Mouse (Mus musculus) heart, adult 2 months (tissue): ENCODE measurements at regions not wholly inside any gene's neighbourhood (a gene's known extent, or its start where the extent isn't known, plus 50 kb on each side); places are given as distances from the start of the nearest gene placed in this dataset.

Source experiments
- DNase-seq, 2 experiments: peaks; one replicate each; pipeline ENCODE4 v3.0.0; 2021
- H3K27ac ChIP-seq: fragments of 200-600 bp; 2 replicates; pipeline ENCODE4 v1.8.1; 2022
- H3K27me3 ChIP-seq: fragments of 200-500 bp; 2 replicates; pipeline ENCODE4 v1.6.1; 2012; ENCODE audit warnings: mild to moderate bottlenecking, low read length, inconsistent platforms, mixed read lengths; ENCODE audit not compliant: control insufficient read depth, insufficient read depth
- H3K36me3 ChIP-seq: fragments of 200-500 bp; 2 replicates; pipeline ENCODE4 v1.6.1; 2012; ENCODE audit warnings: low read length, inconsistent platforms; ENCODE audit not compliant: control insufficient read depth, insufficient read depth
- H3K4me1 ChIP-seq: fragments of 200-500 bp; 2 replicates; pipeline ENCODE4 v1.6.1; 2011; ENCODE audit warnings: low read length; ENCODE audit not compliant: control insufficient read depth, insufficient read depth
- H3K4me3 ChIP-seq: fragments of 200-600 bp; 2 replicates; pipeline ENCODE4 v1.8.1; 2022
- H3K79me2 ChIP-seq: fragments of 200-500 bp; replicated peaks from 2 replicates; pipeline ENCODE4 v1.6.1; 2012; ENCODE audit warnings: mild to moderate bottlenecking, inconsistent platforms, low read length, moderate library complexity, mixed read lengths; ENCODE audit not compliant: control insufficient read depth, insufficient read depth
- H3K9ac ChIP-seq: fragments of 200-500 bp; 2 replicates; pipeline ENCODE4 v1.6.1; 2012; ENCODE audit warnings: low read depth, mild to moderate bottlenecking, control low read depth, inconsistent platforms, low read length, mixed read lengths
- CTCF ChIP-seq: fragments of 200-600 bp; IDR thresholded peaks from 2 replicates; pipeline ENCODE4 v1.8.1; 2022; ENCODE audit warnings: antibody characterized with exemption, mild to moderate bottlenecking, moderate library complexity
- EP300 ChIP-seq: fragments of 200-500 bp; IDR thresholded peaks from 2 replicates; pipeline ENCODE4 v1.6.1; 2011; ENCODE audit warnings: low read depth, low read length, control low read depth; ENCODE audit not compliant: insufficient read depth
- POLR2A ChIP-seq: fragments of 200-500 bp; IDR thresholded peaks from 2 replicates; pipeline ENCODE4 v1.6.1; 2011; ENCODE audit warnings: mild to moderate bottlenecking, low read depth, low read length, control low read depth; ENCODE audit not compliant: insufficient read depth
- WGBS: fragments of 180-500 bp; shearing (Covaris S2); methylation state at CpG from one replicate; pipeline ENCODE4 v1.1.7; 2018; 5-methylcytosine and 5-hydroxymethylcytosine counted together
- intact Hi-C: fragments of 180-260 bp; cut with DNase I; formaldehyde crosslinking; loops from one replicate; pipeline ENCODE4 v1.15.1; 2025

DNA sequence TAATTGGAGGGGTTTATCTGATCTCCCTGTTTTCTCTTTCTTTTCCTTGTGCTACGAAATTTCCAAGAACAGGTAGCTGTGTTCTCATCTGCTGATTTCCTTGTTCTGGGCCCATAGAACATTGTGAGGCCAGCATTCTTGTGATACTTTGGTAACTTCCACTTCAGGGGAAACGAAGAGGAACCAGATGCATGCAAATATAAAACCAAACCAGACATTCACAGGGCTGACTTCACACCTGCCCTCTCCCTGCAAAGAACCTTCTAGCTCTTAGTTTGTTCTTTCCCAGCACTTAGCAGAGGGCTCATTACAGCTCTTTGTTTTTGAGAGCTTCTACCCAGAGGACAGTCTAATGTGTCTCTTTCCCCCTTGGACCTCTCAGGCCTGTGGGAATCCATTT is 94.3 kb downstream of the Klf5 start:
- Histone ChIP-seq H3K27me3 (no peaks in the 10 kb centered on the region), H3K79me2 (no peaks in the 10 kb centered on the region), H3K27ac (no peak overlapping the region), H3K9ac (no peak overlapping the region), H3K36me3 (no peaks in the 10 kb centered on the region), H3K4me1 (no peaks in the 10 kb centered on the region), H3K4me3 (no peak overlapping the region)
- DNase-seq: no peak
- intact Hi-C loops: no loop called here
- TF ChIP-seq EP300 (no peak), POLR2A (no peak), CTCF (no peak)
- 73% methylated on average over 2 of the region's 2 CpGs for WGBS

DNA sequence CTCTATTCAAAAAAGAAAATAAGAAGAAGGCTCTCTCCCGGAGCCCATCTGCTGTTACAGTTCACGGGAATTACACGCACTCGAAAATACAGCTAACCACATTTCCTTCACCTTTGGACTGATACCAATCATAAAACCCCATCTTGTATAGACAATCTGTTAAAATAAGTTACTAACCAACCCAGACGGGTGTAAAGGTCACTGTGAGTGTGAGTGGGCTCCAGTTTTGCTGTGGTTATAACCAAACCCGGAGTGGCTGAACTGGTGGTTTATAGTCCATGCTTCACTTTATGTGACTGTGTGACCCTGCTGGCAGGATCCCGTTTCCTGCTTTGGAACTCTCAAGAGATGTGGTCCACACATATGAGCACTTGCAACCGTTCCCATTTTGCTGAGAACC is 95.1 kb downstream of the Klf5 start:
- no peaks in the 10 kb centered on the region for H3K27me3 ChIP-seq
- H3K9ac ChIP-seq: no peak overlapping the region
- H3K4me1 ChIP-seq: no peaks in the 10 kb centered on the region
- no peak overlapping the region for H3K27ac ChIP-seq
- TF ChIP-seq POLR2A (no peak), CTCF (no peak), EP300 (no peak)
- H3K4me3 ChIP-seq: no peak overlapping the region
- no peaks in the 10 kb centered on the region for H3K36me3 ChIP-seq
- intact Hi-C loops: no loop called here
- DNase-seq: no peak
- H3K79me2 ChIP-seq: no peaks in the 10 kb centered on the region
- 80% methylated on average over 8 of the region's 8 CpGs for WGBS

DNA sequence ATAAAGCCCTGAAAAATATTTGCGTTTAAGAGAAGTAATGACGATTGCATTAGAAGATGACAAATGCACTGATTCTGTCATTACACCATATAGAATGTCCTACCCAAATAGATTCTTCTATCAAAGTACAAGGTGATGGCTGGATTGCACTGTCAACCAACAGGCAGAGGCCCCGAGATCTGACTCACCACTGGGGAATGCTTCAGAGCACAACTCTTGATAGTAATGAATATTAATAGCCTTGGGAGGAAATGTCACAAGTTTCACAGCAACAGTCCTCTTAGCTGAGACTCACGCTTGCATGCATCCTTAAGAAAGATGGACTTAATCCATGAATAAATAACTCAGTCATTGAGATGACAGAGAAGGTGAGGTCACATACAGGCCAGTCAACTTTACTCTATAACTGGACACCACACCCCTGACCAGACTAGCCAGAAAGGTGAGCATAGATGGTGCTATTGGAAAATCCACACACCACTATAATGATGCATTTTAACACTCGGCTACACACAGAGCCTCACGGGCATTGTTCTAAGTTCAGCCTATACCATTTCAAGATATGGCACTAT is 104.8 kb downstream of the Klf5 start:
- no peaks in the 10 kb centered on the region for H3K79me2 ChIP-seq
- no peak for DNase-seq
- H3K4me1 ChIP-seq: no peaks in the 10 kb centered on the region
- H3K9ac ChIP-seq: no peak overlapping the region
- TF ChIP-seq EP300 (no peak), POLR2A (no peak), CTCF (no peak)
- intact Hi-C loops: no loop called here
- H3K4me3 ChIP-seq: no peak overlapping the region
- H3K27ac ChIP-seq: no peak overlapping the region
- 55% methylated on average over 6 of the region's 6 CpGs for WGBS
- no peaks in the 10 kb centered on the region for H3K27me3 ChIP-seq
- no peaks in the 10 kb centered on the region for H3K36me3 ChIP-seq

DNA sequence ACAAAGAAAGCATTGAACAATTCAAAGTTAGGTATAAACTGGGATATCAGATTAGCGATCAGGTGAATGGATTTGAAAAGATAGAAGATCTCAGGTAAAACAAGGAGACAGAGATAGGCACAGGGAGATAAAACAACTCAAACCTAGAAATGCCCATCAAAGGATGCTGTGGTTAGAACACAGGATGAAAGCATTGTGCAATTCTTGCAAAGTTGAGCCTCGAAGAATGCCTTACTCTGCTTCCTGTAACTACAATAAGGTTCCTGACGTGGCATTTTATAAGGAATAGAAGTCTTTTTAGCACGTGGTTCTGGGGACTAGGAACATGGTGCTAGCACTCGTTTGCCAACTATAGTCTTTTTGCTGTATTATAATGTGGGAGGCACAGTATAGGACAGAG is 106.7 kb downstream of the Klf5 start:
- no peak overlapping the region for H3K27ac ChIP-seq
- DNase-seq: no peak
- H3K4me3 ChIP-seq: no peak overlapping the region
- no peaks in the 10 kb centered on the region for H3K79me2 ChIP-seq
- intact Hi-C loops: no loop called here
- no peak for TF ChIP-seq POLR2A
- TF ChIP-seq CTCF: no peak
- TF ChIP-seq EP300: no peak
- H3K9ac ChIP-seq: no peak overlapping the region
- no peaks in the 10 kb centered on the region for H3K36me3 ChIP-seq
- no peaks in the 10 kb centered on the region for H3K27me3 ChIP-seq
- no peaks in the 10 kb centered on the region for H3K4me1 ChIP-seq
- WGBS: 77% methylated on average over 5 of the region's 5 CpGs

DNA sequence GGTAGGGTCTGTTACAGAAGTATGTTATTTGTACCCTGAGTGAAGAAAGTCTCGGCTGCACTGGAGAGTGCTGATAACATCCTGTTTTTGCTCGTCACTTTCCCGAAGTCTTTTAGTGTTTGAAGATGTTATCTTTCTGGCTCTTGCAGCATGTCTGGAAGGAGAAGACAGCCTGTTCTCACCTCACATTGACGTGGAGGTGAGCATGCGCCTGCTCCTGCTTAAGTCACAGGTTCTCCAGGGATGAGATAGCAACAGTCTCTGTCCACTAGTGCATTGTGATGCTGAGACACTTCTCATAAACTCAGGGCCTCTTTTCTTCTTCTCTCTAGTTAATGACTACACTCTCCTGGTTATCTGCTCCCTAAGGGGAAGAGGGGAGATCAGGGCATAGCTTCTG is 113.3 kb downstream of the Klf5 start:
- Histone ChIP-seq H3K4me3 (no peak overlapping the region), H3K27ac (no peak overlapping the region), H3K4me1 (no peaks in the 10 kb centered on the region), H3K27me3 (no peaks in the 10 kb centered on the region), H3K79me2 (no peaks in the 10 kb centered on the region), H3K9ac (no peak overlapping the region), H3K36me3 (no peaks in the 10 kb centered on the region)
- TF ChIP-seq POLR2A (no peak), EP300 (no peak), CTCF (no peak)
- intact Hi-C loops: no loop called here
- 26% methylated on average over 5 of the region's 5 CpGs for WGBS
- DNase-seq: no peak

DNA sequence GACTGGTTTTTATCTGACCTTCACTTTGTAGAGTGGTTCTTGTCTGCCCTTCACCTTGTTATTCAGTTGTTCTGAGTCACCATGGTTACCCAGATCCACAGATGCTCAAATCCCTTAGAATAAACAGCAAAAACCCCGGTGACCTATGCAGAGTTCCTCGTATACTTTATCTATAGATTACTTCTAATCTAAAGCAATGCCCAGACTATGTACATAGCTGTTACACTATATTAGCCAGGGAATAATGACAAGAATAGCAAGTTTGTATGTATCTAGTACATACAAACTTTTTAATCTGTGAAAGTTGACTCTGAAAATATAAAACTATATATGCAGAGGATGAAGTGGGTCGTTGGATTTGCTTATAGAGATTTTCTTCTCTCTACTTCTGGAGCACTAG is 117.7 kb downstream of the Klf5 start:
- intact Hi-C loops: no loop called here
- no peak for TF ChIP-seq POLR2A
- TF ChIP-seq EP300: no peak
- TF ChIP-seq CTCF: no peak
- H3K36me3 ChIP-seq: no peaks in the 10 kb centered on the region
- H3K4me3 ChIP-seq: no peak overlapping the region
- H3K27me3 ChIP-seq: no peaks in the 10 kb centered on the region
- DNase-seq: no peak
- no peaks in the 10 kb centered on the region for H3K4me1 ChIP-seq
- H3K79me2 ChIP-seq: no peaks in the 10 kb centered on the region
- WGBS: 38% methylated on average over 3 of the region's 3 CpGs
- no peak overlapping the region for H3K27ac ChIP-seq
- H3K9ac ChIP-seq: no peak overlapping the region
